Mouse (Mus musculus) heart, postnatal 14 days (tissue): Measurements from ENCODE around the gene Stam. TPM values are rescaled to one million over a fixed set of nuclear protein-coding genes. Genes with fewer than 3 reads are reported as not detected.
"Not testable (repeated sequence)": the region's sequence is repeated elsewhere in the genome, so short reads cannot be mapped to it uniquely, and the experiment has no call there.

ENCODE experiments used
- DNase-seq, 2 experiments: peaks; one replicate each; pipeline ENCODE4 v3.0.0; 2021 to 2022
- intact Hi-C: fragments of 180-260 bp; cut with DNase I; formaldehyde crosslinking; loops from one replicate; pipeline ENCODE4 v1.15.1; 2025
- total RNA-seq, 2 experiments: library from RNA; stranded (reverse); gene quantifications; 2 replicates each; pipeline ENCODE4 v1.2.3; 2021

The Stam gene
- total RNA-seq, 2 experiments from 2014 or later = 29.5 to 30.9 TPM

DNA sequence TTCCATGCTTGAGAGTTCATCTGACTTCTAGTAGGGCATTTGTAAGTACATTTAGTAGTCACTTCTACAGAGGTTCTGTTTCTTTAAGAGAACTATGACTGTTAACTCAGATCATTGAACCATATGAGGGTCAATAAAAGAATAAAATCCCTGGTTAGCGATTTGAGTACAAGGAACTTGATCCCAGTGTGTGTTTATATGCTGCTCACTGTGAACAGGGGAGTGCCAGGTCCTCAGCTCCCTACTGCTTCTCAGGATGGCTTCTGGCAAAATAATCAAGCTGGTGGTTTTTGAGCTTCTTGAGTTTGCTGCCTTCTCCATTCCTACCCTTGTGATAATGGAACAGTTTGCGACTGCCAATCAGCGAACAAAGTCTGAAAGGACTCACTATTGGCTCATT is 100.4 kb downstream of the Stam start, which contains the start of gene Tmem236:
Tmem236 (plus strand) TSS at position 190 of the 400 bp plus-strand sequence.
- intact Hi-C loops = no loop called here
- no peak for DNase-seq

GRCm38 (mm10) chr2:14176460-14177193 is 102.7 kb downstream of the Stam start:
- intact Hi-C loops = no loop called here
- no peak for DNase-seq

GRCm38 (mm10) chr2:14184375-14184774 is 110.5 kb downstream of the Stam start:
- DNase-seq = no peak
- intact Hi-C loops = no loop called here

DNA sequence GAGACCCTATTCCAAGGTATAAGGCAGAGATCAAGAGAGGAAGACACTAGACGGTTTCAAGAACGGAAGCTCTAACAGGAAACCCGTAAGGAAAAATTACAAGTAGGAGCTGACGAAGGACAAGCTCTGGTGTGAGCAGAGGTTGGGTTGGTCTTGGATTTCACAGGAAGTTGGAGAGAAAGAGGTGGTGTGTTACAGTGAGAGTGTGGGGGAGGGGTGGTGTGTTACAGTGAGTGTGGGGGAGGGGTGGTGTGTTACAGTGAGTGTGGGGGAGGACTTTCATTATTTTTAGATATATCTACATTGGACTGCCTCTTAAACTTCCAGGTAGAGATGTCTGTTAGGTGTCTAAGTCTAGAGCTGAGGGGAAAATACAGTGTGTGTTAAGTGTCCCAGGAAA is 116.8 kb downstream of the Stam start:
- no peak for DNase-seq
- intact Hi-C loops = no loop called here

- DNase-seq = no peak
- intact Hi-C loops = no loop called here
Measured at GRCm38 (mm10) chr2:14191601-14192000, 117.7 kb downstream of the Stam start.

DNA sequence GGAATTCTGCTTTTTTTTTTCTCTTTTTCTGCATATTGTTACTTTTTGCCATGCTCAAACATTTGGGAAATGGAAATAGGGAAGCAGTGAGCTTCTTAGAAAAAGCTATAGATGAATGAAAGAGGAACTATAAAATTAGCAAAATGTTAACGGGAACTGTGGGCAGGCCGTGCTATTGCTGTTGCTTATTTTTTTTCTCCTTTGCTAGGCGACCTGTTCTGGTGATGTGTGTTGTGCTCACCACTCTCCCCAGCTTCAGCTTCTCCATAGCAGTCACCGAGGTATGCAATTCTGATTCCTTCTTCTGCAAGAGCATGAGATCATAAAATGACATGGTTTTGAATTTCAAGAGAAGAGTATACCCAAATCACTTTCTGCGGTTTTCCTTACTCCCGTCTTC is 118.1 kb downstream of the Stam start:
- no peak for DNase-seq
- intact Hi-C loops = no loop called here

DNA sequence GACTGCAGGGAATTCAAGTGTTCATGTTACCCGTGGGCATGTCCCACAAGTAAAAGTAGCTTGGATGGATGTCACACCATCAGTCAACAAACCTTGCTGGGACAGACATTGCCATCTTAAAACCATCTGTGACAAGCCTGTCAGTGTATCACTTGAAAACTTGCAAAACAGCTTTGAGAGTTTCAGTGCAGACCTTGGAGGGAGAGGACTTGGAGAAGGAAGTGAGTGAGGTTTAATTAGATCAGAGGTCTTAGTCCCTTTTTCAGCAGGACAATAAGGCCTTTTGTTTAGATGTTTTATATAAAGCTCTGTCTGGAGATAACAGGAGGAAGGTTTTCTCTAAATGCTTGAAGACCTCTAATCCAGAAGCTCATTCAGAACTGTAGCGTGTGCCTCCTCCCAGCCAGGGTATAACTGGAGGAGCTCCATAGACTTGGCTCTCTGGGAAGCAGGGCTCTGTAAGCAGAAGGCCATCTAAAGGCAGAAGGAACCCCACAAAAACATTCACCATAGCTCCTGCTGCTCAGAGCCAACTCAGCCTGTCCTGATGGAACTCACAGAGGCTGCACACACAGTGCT is 124.5 kb downstream of the Stam start:
- intact Hi-C loops, DNase-seq: not testable (repeated sequence)

Other genes starting within 250 kb of the Stam start
- gene Hacd1, start 18.0 kb upstream of the Stam start, total RNA-seq = 100 to 1,000 TPM; 186 to 206 TPM
- gene Tmem236, start 100.4 kb downstream of the Stam start, total RNA-seq = under 1 TPM in 1 of 2 experiments, not detected in 1; 0.07 TPM
- gene Mrc1, start 155.3 kb downstream of the Stam start, total RNA-seq = 10 to 100 TPM; 20.7 to 23.3 TPM